Mouse (Mus musculus) layer of hippocampus, adult 11-12 months (tissue): ENCODE data around the gene Siva1.

Experiments
- DNase-seq: peaks from one replicate; pipeline ENCODE4 v3.0.0; 2022; ENCODE audit warnings: low spot score

The Siva1 gene

DNA sequence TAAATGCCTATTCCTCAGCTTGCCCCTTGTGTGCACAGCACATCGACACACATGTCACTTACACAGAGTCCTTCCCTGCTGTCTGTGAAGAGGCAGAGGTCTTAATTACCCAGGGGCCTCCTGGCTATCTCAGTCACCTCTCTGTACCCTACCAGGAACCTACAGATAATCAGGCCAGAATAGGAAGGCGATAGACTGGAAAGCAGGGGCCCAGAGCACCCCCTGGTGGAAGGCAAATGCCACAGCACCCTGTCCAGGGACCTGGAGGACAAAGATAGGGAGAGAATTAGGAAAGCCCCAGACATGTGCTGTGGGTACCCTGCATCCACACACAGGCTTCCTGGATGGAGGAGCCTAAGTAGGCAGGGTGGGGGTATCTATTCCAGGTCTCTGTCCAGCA, 20.7 kb upstream of the Siva1 start:
- DNase-seq, result peak; percentile 66

GRCm38 (mm10) chr12:112625700-112626099, 18.8 kb upstream of the Siva1 start:
- no peak for DNase-seq

DNA sequence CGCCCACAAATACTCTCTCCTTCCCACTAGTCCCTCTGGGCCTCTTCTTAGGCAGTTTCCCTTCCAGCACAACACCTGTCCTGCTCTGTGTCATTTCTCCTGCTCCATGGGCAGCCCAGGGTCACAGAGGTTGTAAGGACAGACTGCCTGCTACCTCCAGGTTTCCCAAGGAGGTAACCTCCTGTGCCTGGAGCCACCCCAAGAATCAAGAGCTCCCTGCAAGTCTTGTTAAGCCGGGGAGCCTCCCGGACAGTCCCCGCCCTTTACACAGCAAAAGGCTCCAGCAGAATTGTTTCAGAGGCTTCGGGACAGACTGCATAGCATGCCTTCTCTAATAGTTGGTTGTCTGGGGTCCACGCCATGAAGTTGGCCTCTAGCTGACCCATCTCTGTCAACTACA, 18.0 kb upstream of the Siva1 start:
- DNase-seq, result no peak

DNA sequence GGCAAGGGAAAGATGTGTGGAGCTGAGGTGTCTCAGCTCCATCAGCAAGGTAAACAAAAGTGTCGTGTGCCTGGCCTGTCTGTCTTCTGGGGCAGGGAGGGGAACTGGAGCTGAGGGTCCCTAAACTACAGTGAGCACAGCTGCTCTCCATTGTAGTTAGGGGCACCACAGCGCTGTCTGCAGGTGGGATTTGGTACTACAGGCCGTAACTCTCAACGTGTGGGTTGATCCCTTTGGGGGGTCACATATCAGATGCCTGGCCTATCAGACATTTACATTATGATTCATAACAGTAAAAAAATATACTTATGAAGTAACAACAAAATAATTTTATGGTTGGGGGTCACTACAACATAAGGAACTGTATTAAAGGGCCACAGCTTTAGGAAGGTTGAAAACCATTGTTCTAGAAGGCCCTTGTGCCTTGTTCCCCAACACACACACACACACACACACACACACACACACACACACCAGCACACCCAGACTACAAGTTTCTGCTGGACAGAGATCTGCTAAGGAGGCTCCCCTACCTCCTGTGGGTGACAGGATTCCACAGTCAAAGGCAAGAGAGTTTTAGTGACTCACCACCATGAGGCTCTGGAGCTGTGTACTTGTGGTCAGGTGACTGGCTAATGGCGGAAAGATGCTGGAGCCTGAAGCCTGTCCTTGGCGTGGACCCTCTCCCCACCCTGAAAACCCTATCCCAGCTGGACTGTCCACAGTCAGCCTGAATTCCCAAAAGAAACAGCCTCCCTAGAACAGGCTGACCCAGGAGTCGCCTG, 17.2 kb upstream of the Siva1 start:
- no peak for DNase-seq

- DNase-seq, result no peak
Measured at GRCm38 (mm10) chr12:112628197-112628596, 16.3 kb upstream of the Siva1 start.

DNA sequence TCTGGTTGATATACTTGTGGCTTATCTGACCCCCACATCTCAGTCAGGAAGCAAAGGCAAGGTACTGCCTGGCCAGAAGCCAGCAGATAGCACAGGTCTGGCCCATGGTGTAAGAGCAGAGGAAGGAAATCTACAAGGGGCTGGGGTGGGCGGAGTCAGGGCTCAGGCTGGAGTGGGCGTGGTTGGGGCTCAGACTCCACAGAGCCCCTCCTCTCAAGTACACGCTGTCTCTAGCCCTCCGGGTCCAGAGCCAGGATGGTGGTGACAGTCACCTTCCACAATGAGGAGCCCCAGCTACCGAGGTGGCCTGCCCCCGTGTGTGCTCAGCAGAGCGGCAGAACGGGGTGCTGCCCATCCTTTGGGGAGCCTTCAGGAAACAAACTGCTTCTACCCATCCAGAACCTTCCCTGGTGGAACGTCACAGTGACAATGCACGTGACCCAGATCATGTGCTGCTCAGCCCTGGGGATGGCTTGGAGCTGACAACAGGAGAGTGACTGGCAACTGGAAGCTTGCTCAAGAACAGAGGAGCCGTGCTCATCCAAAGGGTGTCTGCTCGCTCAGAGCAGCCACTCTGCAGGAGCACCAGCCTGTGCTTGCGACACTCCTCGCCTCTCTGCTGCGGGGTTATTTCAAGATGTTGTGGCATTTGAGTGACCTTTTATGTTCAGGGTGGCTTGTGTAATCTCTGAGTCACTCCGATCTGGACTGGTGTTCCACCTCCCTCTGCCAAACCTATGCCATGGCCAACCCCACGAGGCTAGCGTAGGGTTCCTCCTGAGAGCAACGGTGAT, 15.4 kb upstream of the Siva1 start:
- peak; percentile 72 for DNase-seq

- DNase-seq, result no peak
Measured at GRCm38 (mm10) chr12:112630029-112630428, 14.4 kb upstream of the Siva1 start.

GRCm38 (mm10) chr12:112630796-112631195, 13.7 kb upstream of the Siva1 start:
- no peak for DNase-seq

DNA sequence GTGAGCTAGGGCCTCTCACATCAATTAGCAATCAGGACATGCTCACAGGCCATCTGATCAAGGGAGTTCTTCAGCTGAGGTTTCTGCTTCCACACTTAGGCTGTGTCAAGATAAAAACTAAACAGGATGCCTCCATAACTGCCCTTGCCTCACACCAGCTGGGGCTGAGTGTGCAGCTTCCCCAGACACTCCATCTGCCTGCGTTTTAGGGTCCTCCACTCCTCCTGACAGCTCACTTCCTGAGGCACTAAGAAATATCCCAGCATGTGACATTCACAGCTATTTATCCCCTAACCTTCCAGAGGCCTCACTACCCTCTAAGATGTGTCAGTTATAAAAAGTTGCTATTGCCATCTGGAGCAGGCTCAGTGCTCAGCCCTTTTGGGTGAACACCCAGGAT, 13.0 kb upstream of the Siva1 start:
- no peak for DNase-seq

DNA sequence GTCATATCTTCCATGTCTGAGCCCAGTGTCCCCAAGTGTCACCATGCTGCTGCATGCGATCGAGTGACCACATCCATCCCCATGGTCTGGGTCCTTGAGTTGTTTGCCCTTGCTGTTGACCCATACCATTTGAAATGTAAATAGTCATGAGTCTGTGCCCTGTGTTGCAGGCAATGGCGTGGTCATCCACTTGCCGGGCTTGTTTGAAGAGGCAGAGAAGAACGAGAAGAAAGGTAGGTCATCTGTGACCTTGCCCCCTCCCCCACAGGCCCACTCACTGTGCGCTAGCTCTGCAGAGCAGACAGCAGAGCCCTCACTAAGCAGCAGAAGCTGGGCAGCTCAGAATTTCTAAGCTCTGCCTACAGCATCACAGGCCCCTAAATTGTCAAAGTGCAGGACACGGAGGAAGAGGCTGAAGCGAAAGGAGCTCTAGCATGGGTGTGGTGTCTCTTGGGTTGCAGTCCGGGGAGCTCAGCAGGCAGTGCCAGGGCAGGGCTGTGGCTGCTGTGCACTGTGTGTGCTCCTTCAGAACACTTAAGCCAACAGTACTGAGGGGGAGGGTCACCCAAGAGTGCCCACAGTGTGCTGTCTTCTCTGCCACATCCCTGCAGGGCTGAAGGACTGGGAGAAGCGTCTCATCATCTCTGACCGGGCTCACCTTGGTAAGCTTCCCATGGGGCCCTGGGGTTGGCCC, 12.2 kb upstream of the Siva1 start:
- no peak for DNase-seq

DNA sequence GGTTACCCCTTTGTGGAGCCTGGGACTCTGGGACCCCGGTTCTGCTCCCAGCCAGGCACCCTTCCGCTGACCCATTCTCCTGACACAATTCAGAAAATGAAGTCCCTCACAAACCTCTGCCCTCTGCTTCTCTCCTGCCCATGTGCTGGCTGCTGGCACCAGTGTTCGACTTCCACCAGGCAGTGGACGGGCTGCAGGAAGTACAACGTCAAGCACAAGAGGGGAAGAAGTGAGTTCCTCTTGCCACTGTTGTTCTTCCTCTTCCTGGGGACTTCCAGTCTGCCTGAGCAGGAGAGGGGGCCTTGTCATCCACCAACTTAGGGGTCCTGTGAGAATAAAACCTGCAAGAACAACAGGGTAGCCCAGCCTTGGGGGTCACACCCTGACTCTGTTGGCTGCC, 11.6 kb upstream of the Siva1 start:
- DNase-seq, result no peak

DNA sequence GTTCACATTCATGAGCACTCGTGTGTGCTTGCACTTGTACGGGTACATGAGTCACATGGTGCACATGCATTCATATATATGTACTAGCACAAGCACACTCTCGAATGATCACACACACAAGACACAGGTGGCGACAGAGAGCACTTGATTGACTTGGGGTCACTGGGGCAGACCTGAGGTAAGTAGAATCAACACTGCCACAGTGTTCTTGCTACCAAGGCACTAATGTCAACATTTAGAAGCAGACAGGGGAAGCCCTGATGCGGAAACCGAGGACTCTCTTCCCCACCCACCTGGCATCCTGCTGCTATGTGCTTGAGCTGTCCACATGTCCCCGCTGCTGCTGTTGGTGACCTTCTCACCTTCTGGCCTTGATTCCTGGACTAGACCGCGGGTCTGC, 10.8 kb upstream of the Siva1 start:
- no peak for DNase-seq

DNA sequence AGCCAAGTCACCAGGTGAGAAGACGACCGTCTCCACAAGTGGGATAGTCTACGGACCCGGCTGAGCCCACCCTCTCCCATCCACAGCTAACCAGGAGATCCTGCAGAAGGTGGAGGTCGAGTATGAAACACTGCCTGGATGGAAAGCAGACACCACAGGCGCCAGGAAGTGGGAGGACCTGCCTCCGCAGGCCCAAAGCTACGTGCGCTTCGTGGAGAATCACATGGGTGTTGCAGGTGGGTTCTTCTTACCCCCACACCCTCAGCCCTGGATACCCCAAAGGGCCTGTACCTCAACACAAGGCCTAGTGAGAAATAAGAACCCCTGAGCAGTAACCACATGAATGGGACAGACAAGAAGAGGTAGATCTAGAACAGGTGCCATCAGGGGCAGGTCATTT, 5.0 kb upstream of the Siva1 start:
- no peak for DNase-seq

DNA sequence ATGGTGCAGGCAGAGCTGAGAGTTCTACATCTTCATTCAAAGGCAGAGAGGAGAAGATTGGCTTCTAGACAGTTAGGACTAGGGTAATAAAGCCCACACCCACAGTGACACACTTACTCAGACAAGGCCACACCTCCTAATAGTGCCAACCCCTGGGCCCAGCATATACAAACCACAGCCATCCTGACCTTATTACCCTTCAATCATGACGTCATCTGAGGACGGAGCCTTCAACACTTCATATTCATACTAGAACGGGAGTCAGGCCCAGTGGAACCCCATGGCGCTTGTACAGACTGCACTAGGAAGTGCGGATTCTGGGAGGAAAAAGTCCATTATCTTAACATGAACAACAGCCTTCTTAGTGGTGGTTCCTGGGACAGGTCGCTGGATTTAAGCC, 1.4 kb upstream of the Siva1 start:
- no peak for DNase-seq

GRCm38 (mm10) chr12:112644855-112645506, 502 bp downstream of the Siva1 start:
- DNase-seq, result no peak

DNA sequence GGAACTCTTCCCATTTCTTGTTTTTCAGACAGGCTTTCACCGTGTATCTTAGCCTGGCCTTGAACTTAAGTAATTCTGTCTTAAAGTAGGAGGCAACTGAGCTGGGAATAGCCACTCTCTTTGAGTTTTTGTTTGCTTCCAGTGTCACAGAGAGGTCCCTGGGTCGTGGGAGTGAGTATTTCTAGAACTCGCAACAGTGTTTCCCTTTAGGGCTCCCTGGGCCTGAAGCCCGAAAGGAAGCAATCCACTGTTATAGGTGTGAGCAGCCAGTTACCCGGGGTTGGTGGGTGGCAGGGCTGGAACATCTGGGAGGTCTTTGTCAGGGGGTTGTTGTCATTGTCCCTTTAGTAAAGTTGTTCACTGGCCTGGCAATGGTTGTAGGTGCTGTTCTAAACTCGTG, 1.7 kb downstream of the Siva1 start:
- DNase-seq, result no peak

- no peak for DNase-seq
Measured at GRCm38 (mm10) chr12:112648081-112648480, 3.6 kb downstream of the Siva1 start.

GRCm38 (mm10) chr12:112651778-112652439, 7.4 kb downstream of the Siva1 start:
- DNase-seq, result no peak

DNA sequence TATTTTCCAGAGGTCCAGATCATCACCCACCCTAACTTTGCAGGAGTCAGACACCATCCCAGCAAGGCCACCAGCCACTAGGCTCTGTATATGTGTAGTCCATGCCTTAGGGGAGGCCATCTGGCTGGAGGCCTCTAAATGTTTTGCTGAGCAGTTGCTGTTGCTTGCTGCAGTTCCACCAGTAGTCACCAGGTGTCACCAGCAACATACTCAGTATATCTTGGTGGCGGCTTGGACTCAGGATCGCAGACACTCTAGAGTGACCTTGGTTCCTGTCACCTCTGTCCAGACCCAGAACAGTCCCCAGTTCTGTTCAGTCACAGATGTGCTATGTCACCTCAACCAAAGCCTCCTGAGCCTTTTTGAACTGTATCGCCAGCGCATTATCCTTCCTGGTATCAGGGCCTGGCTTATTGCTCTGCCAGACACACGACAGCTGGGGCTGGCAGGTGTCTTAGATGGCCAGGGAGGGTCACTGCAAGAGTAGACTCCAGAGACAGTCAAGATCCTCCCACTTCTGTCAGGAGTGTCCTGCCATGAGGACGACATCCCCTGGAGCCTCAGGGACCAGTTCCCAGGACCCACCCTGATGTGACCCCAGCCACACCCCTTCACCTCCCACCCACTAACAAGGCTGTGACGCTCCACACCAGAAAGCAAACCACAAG, 8.8 kb downstream of the Siva1 start:
- DNase-seq, result peak; percentile 90

GRCm38 (mm10) chr12:112654076-112654475, 9.6 kb downstream of the Siva1 start:
- DNase-seq, result no peak

DNA sequence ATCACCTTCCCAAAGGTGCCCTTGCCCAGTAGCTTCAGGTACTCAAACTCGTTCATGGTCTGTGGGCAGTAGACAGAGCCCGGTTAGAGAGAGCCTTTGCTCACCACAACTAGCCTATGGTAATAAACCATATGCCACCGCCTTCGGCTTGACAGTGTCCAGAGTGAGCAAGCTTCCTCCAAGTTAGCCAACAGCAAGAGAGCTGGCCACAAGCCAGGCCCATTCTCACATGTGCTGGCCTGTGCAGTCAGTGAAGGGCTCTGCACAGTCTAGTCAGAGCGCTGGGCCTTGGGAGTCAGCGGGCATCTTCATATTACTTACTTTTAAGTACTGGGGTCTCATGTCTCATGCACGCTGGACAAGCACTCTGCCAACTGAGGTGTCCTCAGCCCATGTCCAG, 14.1 kb downstream of the Siva1 start:
- no peak for DNase-seq
